In genomic region chr14:121399676-121400075, GRCm38 (mm10) we compare ENCODE assay signal across 19 mouse cellular contexts. TPM values are rescaled to one million over a fixed set of nuclear protein-coding genes. Genes with fewer than 3 reads are reported as not detected.
DNase-seq lines count a peak whose midpoint lies in the region; ATAC-seq and TF ChIP-seq lines count a peak whose summit lies in the region.
"Had no signal": no experiment of that assay in that cellular context is flagged by ENCODE, and none has a peak within 500 bp of the region (broad histone marks: within the 10 kb centered on the region; RNA-seq: fewer than 3 reads in every experiment).

No protein-coding gene starts in this region.

- no peaks in the 10 kb centered on the region for H3K4me1 ChIP-seq in lung, postnatal 0 days (ENCODE audit: insufficient read depth, low read depth, low read length)
- H3K4me1 ChIP-seq in stomach, postnatal 0 days (replicated peaks; ENCODE audit: control insufficient read depth, insufficient read depth), result no peaks in the 10 kb centered on the region
- H3K4me1 ChIP-seq: embryonic facial prominence, embryonic 10.5 days; forebrain, embryonic 13.5 days; heart, embryonic 12.5 days; hindbrain, embryonic 10.5 days; hindbrain, embryonic 15.5 days had no signal

- H3K4me2 ChIP-seq in lung, postnatal 0 days (replicated peaks; ENCODE audit: low read depth, low read length), result no peak overlapping the region
- no peak overlapping the region for H3K4me2 ChIP-seq in stomach, postnatal 0 days (replicated peaks; ENCODE audit: low read depth)
- H3K4me2 ChIP-seq: forebrain, embryonic 13.5 days; heart, embryonic 12.5 days; hindbrain, embryonic 15.5 days had no signal

- no peak for ATAC-seq in lung, postnatal 0 days
- no peak for ATAC-seq in stomach, postnatal 0 days (ENCODE audit: low FRiP score, low TSS enrichment)
- ATAC-seq: activated CD4-positive, CD25-positive, alpha-beta regulatory T cell, adult 4 months; forebrain, embryonic 13.5 days had no signal

- no peaks in the 10 kb centered on the region for H3K36me3 ChIP-seq in lung, postnatal 0 days (ENCODE audit: insufficient read depth, low read length)
- H3K36me3 ChIP-seq in stomach, postnatal 0 days (ENCODE audit: control insufficient read depth, insufficient read depth, low read length), result no peaks in the 10 kb centered on the region
- H3K36me3 ChIP-seq: embryonic facial prominence, embryonic 10.5 days; heart, embryonic 12.5 days; hindbrain, embryonic 10.5 days; hindbrain, embryonic 15.5 days had no signal

- no peak overlapping the region for H3K9ac ChIP-seq in lung, postnatal 0 days (replicated peaks; ENCODE audit: low read depth)
- no peak overlapping the region for H3K9ac ChIP-seq in stomach, postnatal 0 days (ENCODE audit: low read length)
- H3K9ac ChIP-seq: forebrain, embryonic 13.5 days; heart, embryonic 12.5 days; hindbrain, embryonic 15.5 days had no signal

- TF ChIP-seq CTCF in lung, postnatal 0 days (IDR thresholded peaks at IDR 0.05), result peak; percentile 10; the same call in 1 of the 2 replicates
- peak; percentile 7; the same call in 1 of the 2 replicates for TF ChIP-seq CTCF in stomach, postnatal 0 days (IDR thresholded peaks at IDR 0.05; ENCODE audit: low read depth)

- no peak for TF ChIP-seq EP300 in lung, postnatal 0 days (IDR thresholded peaks at IDR 0.05)
- no peak for TF ChIP-seq EP300 in stomach, postnatal 0 days (optimal IDR thresholded peaks at IDR 0.05)

- no peaks in the 10 kb centered on the region for H3K27me3 ChIP-seq in lung, postnatal 0 days (replicated peaks; ENCODE audit: insufficient read depth, low read length)
- no peaks in the 10 kb centered on the region for H3K27me3 ChIP-seq in stomach, postnatal 0 days (ENCODE audit: control insufficient read depth, insufficient read depth, low read length)
- H3K27me3 ChIP-seq: forebrain, embryonic 13.5 days; heart, embryonic 12.5 days; hindbrain, embryonic 15.5 days had no signal

- 71% methylated on average over 6 of the region's 6 CpGs for WGBS in lung, postnatal 0 days
- WGBS in stomach, postnatal 0 days, result 72% methylated on average over 6 of the region's 6 CpGs

- H3K27ac ChIP-seq in lung, postnatal 0 days (ENCODE audit: low read length), result no peak overlapping the region
- no peak overlapping the region for H3K27ac ChIP-seq in stomach, postnatal 0 days (replicated peaks)
- H3K27ac ChIP-seq: embryonic facial prominence, embryonic 10.5 days; forebrain, embryonic 13.5 days; gastrocnemius, adult 2 months; hindbrain, embryonic 10.5 days; hindbrain, embryonic 15.5 days had no signal

- no peak overlapping the region for H3K4me3 ChIP-seq in lung, postnatal 0 days (ENCODE audit: low read depth, low read length)
- H3K4me3 ChIP-seq in stomach, postnatal 0 days (ENCODE audit: low read depth, low read length), result no peak overlapping the region
- H3K4me3 ChIP-seq: embryonic facial prominence, embryonic 10.5 days; forebrain, embryonic 13.5 days; gastrocnemius, adult 2 months; heart, embryonic 12.5 days; hindbrain, embryonic 10.5 days; hindbrain, embryonic 15.5 days had no signal

- no peaks in the 10 kb centered on the region for H3K9me3 ChIP-seq in lung, postnatal 0 days (ENCODE audit: low read length)
- H3K9me3 ChIP-seq in stomach, postnatal 0 days (ENCODE audit: control insufficient read depth, low read length), result no peaks in the 10 kb centered on the region
- H3K9me3 ChIP-seq: embryonic facial prominence, embryonic 10.5 days; forebrain, embryonic 13.5 days; hindbrain, embryonic 10.5 days; hindbrain, embryonic 15.5 days had no signal

- DNase-seq in lung, postnatal 0 days (ENCODE audit: low spot score), result no peak
- DNase-seq in lung, postnatal 4 days, result no peak
- DNase-seq in 3T3-L1 (ENCODE audit: low read depth, low spot score), result peak; percentile 61
- DNase-seq in NIH3T3 (ENCODE audit: low read depth), result peak; percentile 71
- DNase-seq in stomach, postnatal 0 days (ENCODE audit: low spot score), result no peak
- no peak for DNase-seq in spleen, postnatal 10 days (ENCODE audit: low spot score in 2 of 2)
- DNase-seq in thymus, postnatal 10 days (ENCODE audit: low spot score in 2 of 2), result no peak
- DNase-seq: adrenal gland, postnatal 25 days; B cell, adult 2 months; cerebellum, adult 2 months; cerebellum, postnatal 10 days; gastrocnemius, adult 2 months; gastrocnemius, postnatal 25 days had no signal

RNA-seq across cellular contexts. Expression of gene Stk24, which starts 19.9 kb away (rescaled TPM):
- polyA plus RNA-seq in lung, postnatal 0 days (2015; fragmentation: Nextera tagmentation; extraction: Ambion mirVana), result 30.6 and 33.4 TPM in 2 replicates
- 34.0 and 35.9 TPM in 2 replicates for polyA plus RNA-seq in stomach, postnatal 0 days (2015; fragmentation: Nextera tagmentation; extraction: Ambion mirVana)

Comparison
In these comparisons a context has a peak if more than half of its experiments do, and no peak if none do; other contexts are left out.
1. DNase-seq: peak in 3T3-L1 (single experiment) and NIH3T3 (single experiment); none in lung, postnatal 0 days (single experiment), lung, postnatal 4 days (0 of 2), stomach, postnatal 0 days (single experiment), spleen, postnatal 10 days (0 of 2) and thymus, postnatal 10 days (0 of 2).